Mouse (Mus musculus): ENCODE measurements around the gene Dock1.

GRCm38 (mm10) chr7:135212505-135212904, 542.1 kb downstream of the Dock1 start:
- TF ChIP-seq POLR2A (IDR thresholded peaks at IDR 0.05; ENCODE audit: low read depth, low read length) (no peak), CTCF (IDR thresholded peaks at IDR 0.05; ENCODE audit: borderline replicate concordance, insufficient read depth, low read length) (no peak)

Data from embryonic fibroblast, embryonic 13.5 days (primary cell).